Mouse (Mus musculus): Measurements from ENCODE around the gene Lrrc74a. TPM values are rescaled to one million over a fixed set of nuclear protein-coding genes. Genes with fewer than 3 reads are reported as not detected.
A peak's percentile ranks its signal among the peaks of the same experiment; 100 is the strongest.

Gene Lrrc74a
- total RNA-seq, 2 experiments from 2014 or later: not detected

- peak; percentile 76 for TF ChIP-seq CTCF (conservative IDR thresholded peaks at IDR 0.05)
- Histone ChIP-seq H3K4me3 (no peak overlapping the region), H3K27ac (no peak overlapping the region)
- DNase-seq (ENCODE audit: low spot score in 2 of 2): peak in 1 of 2 experiments; percentile 51
Measured at GRCm38 (mm10) chr12:86779206-86779989, 45.2 kb downstream of the Lrrc74a start.

- DNase-seq (ENCODE audit: low spot score in 2 of 2): no peak
- Histone ChIP-seq H3K4me3 (no peak overlapping the region), H3K27ac (peak overlapping the region; percentile 57; the same call in 1 of the 2 replicates)
- TF ChIP-seq CTCF (conservative IDR thresholded peaks at IDR 0.05): peak; percentile 46
Measured at GRCm38 (mm10) chr12:86781654-86782202, 47.6 kb downstream of the Lrrc74a start.

DNA sequence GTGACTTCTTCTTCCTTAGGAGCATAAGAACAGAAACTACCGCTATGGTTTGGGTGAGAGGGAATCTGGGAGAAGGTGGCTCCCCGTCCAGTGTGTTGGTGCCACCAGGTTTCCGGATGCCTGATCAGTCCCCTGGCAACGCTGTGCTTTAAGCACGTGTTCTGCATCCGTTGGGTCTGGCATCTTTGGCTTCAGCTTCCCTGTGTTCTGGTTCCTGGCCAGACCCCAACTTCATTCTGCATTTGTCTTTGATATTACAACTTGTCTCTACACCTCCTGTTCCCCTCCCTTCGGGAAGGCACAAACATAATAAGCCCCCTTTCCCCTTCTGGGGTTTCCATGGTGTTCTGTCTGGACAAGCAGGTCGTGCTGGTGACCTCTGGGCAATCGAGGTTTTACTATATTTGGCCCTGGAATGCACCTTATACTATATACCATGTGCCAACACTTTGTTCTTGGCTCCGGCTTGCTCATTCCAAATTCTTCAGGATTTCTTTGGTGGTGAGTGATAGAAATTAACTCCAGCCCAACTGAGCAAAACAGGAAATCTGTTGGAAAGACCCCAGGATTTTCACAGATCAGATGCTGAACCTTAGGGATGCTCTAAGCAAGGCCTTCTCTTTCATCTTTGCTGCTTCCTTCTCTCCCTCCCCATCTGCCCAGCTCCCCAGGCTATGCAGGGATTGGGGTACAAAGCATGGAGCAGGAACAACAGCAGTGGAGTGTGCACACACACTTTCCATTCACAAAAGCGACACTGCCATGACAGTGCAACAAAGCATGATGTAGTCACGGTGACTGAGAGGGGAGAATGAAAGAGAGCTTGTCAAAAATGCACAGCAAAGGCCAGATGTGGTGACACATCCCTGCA, 52.2 kb downstream of the Lrrc74a start:
- Histone ChIP-seq H3K27ac (peak overlapping the region; percentile 32; the same call in 1 of the 2 replicates), H3K4me3 (no peak overlapping the region)
- no peak for TF ChIP-seq CTCF (conservative IDR thresholded peaks at IDR 0.05)
- DNase-seq (ENCODE audit: low spot score in 2 of 2): no peak

GRCm38 (mm10) chr12:86787020-86787553, 52.9 kb downstream of the Lrrc74a start:
- Histone ChIP-seq H3K4me3 (no peak overlapping the region), H3K27ac (no peak overlapping the region)
- DNase-seq (ENCODE audit: low spot score in 2 of 2): no peak
- TF ChIP-seq CTCF (conservative IDR thresholded peaks at IDR 0.05): no peak

DNA sequence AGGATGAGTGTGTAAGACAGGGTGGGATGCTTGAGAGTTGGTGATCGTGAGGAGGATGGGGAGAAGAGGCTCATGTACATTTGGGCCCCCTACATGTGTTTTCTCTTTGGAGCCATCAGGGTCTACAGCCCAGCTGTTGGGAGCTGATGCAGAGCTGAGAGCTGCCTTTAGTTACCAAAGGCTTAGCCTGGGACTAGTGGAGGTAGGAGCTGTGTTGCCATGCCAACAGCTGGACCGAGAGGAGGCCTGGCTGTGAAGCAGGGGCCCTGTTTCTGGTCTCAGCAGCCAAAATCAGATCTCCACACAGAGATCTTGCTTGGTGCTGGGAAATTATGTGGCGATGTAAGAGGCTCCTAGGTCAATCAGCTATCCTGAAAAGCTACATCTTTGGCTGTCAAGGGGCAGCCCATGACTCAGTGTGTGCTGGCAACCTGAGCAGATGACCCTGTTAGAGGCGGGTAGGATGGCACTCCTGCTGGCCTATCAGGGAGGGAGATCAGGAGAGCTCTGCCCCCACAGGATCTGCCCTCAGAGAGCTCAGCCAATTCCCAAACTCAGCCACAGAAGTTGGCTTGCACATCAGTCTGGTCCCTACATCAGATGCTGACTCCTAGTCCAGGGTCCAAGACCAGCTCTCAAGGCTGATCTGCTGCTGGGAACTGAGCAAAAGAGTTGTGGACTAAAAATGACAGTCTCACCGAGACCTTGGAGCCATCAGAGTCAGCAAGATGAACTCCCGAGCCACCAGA, 56.1 kb downstream of the Lrrc74a start:
- DNase-seq (ENCODE audit: low spot score in 2 of 2): no peak
- Histone ChIP-seq H3K27ac (no peak overlapping the region), H3K4me3 (no peak overlapping the region)
- no peak for TF ChIP-seq CTCF (conservative IDR thresholded peaks at IDR 0.05)

- Histone ChIP-seq H3K4me3 (no peak overlapping the region), H3K27ac (no peak overlapping the region)
- DNase-seq (ENCODE audit: low spot score in 2 of 2): no peak
- TF ChIP-seq CTCF (conservative IDR thresholded peaks at IDR 0.05): no peak
Measured at GRCm38 (mm10) chr12:86790849-86791127, 56.6 kb downstream of the Lrrc74a start.

DNA sequence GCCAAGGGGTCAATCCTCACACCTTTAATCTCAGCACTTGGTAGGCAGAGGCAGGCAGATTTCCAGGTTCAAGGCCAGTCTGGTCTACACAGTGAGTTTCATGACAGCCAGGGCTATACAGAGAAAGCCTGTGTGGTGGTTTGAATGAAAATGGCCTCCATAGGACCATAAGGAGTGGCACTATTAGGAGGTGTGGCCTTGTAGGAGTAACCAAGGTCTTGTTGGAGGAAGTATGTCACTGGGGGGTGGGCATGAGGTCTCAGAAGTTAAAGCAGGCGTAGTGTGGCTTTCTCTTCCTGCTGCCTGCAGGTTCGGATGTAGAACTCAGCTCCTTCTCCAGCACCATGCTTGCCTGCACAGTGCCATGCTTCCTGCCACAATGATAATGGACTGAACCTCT, 57.8 kb downstream of the Lrrc74a start:
- Histone ChIP-seq H3K27ac (no peak overlapping the region), H3K4me3 (no peak overlapping the region)
- no peak for TF ChIP-seq CTCF (conservative IDR thresholded peaks at IDR 0.05)
- no peak for DNase-seq (ENCODE audit: low spot score in 2 of 2)

- DNase-seq (ENCODE audit: low spot score in 2 of 2): peak in 1 of 2 experiments; percentile 56
- no peak; the same call in 1 of the 2 replicates for TF ChIP-seq CTCF (conservative IDR thresholded peaks at IDR 0.05)
- H3K27ac ChIP-seq: peak overlapping the region; percentile 53
- H3K4me3 ChIP-seq: no peak overlapping the region
Measured at GRCm38 (mm10) chr12:86793830-86794229, 59.7 kb downstream of the Lrrc74a start.

DNA sequence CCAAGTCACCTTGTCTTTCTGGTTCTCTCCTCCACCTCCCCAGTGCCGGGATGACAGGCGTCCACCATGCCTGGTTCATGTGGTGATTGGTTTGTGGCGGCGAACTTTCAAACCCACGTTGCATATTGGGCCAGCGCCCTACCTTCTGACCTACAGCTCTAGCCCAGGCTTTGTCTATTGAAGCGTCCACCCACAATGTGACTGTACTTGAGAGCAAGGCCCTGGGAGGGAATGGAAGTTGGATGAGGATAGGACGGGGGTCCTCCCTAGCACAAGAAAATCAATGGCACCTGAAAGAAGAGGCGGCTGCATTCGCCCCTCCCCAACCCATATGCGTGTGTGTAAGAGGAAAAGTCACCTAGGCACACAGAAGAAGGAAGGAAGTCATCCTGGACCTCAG, 60.2 kb downstream of the Lrrc74a start:
- TF ChIP-seq CTCF (conservative IDR thresholded peaks at IDR 0.05): no peak
- no peak for DNase-seq (ENCODE audit: low spot score in 2 of 2)
- H3K4me3 ChIP-seq: no peak overlapping the region
- peak overlapping the region; percentile 53 for H3K27ac ChIP-seq

- TF ChIP-seq CTCF (conservative IDR thresholded peaks at IDR 0.05): peak; percentile 34
- DNase-seq (ENCODE audit: low spot score in 2 of 2): no peak
- Histone ChIP-seq H3K4me3 (no peak overlapping the region), H3K27ac (peak overlapping the region; percentile 3; the same call in 1 of the 2 replicates)
Measured at GRCm38 (mm10) chr12:86795076-86795837, 61.1 kb downstream of the Lrrc74a start.

GRCm38 (mm10) chr12:86795838-86796232, 61.7 kb downstream of the Lrrc74a start:
- peak overlapping the region; percentile 3; the same call in 1 of the 2 replicates for H3K27ac ChIP-seq
- DNase-seq (ENCODE audit: low spot score in 2 of 2): peak; percentile 87 to 89
- TF ChIP-seq CTCF (conservative IDR thresholded peaks at IDR 0.05): peak; percentile 83
- H3K4me3 ChIP-seq: no peak overlapping the region

DNA sequence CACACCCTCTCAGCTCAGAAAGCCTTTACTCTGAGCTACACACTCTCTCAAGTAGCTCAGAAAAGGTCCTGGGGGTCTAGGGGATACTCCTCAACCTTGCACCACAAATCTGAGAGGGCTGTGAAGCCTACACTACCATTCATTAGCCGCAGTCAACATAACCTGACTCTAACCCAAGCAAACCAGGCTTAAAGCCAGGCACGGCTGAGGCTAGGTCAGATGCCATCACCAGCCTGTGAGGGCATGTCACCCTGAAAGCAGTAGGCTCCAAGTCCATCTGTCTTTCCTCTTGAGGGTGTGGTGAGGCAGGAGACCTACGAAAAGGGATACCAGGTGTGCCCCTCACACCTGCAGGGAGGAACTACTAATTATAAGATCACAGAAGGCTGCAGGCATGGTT, 62.2 kb downstream of the Lrrc74a start:
- Histone ChIP-seq H3K27ac (no peak overlapping the region), H3K4me3 (no peak overlapping the region)
- DNase-seq (ENCODE audit: low spot score in 2 of 2): no peak
- no peak for TF ChIP-seq CTCF (conservative IDR thresholded peaks at IDR 0.05)
